Mouse (Mus musculus): ENCODE results near the gene Mthfd1l. TPM values are rescaled to one million over a fixed set of nuclear protein-coding genes. Genes with fewer than 3 reads are reported as not detected.

The Mthfd1l gene
- polyA plus RNA-seq, 1 experiment from 2014 or later = 10.0 TPM

DNA sequence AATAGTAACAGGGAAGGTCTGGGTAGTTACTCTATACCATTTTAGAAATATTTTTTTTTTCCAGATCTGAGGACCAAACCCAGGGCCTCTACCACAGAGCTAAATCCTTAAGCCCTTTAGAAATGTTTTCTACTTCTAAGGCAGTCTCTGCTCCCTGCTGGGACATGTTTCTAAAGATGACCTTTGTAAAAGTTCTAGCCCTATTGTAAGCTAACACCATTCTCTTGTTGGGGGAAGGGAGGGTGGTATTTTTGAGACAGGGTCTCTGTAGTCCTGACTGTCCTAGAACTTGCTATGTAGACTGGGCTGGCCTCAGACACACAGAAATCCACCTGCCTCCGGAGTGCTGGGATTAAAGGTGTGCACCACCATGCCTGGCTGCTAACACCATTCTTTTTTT is 170.5 kb downstream of the Mthfd1l start:
- Histone ChIP-seq H3K9me3 (replicated peaks) (no peaks in the 10 kb centered on the region), H3K27me3 (no peaks in the 10 kb centered on the region), H3K4me1 (no peaks in the 10 kb centered on the region), H3K36me3 (no peaks in the 10 kb centered on the region), H3K27ac (replicated peaks) (no peak overlapping the region), H3K9ac (no peak overlapping the region), H3K4me3 (replicated peaks) (no peak overlapping the region), H3K4me2 (replicated peaks) (no peak overlapping the region)
- WGBS = 65% methylated on average over 1 of the region's 1 CpGs
- ATAC-seq (ENCODE audit: insufficient number of reproducible peaks, low FRiP score, low TSS enrichment, low read depth) = no peak

DNA sequence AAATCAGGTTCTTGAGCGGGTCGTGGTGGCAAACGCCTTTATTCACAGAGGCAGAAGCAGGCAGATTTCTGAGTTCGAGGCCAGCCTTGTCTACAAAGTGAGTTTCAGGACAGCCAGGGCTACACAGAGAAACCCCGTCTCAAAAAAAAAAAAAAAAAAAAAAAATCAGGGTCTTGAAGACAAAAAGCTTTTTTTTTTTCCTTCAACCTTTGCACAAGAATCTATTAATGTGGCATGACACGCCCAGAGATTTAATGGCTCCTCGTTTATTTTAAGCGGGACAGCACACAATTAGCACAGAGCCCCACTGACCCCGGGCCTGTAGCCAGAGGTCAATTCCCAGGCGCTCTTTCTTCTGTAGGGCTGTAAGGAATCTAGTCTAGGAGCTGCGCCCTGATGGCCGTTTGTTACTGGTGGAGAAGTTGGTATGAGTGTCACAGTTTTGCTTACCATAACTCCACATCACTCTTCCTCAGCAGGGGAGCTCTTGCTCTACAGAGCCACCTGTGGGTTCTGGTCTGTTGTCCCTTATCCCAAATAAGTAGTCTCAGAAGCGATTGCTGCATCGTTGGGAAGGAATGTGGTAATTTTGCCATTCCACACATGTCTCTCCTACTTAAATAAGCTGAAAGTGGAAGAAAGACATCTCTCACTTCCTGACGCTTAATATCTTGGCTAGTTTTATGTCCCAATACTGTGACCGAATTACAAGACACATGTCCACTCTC is 172.3 kb downstream of the Mthfd1l start:
- no peak for ATAC-seq (ENCODE audit: insufficient number of reproducible peaks, low FRiP score, low TSS enrichment, low read depth)
- no peaks in the 10 kb centered on the region for H3K27me3 ChIP-seq

DNA sequence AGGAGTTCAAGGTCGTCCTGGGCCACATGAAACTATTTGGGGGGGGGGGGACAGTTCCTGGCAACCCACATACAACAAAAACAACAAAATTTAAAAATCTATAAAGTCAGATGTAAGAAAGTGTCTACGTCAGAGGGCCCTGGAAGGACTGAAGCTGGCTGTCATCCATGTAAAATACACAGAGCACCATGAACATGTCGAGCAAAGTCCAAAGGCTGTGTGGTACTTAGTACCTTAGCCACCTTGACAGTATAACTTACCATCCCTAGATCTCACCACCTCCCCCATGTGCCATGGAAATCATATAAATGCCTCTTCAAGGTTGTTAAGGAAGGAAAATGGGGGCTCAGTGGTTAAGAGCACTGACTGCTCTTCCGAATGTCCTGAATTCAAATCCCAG is 174.0 kb downstream of the Mthfd1l start:
- no peak for ATAC-seq (ENCODE audit: insufficient number of reproducible peaks, low FRiP score, low TSS enrichment, low read depth)
- no peak overlapping the region for H3K27ac ChIP-seq (replicated peaks)

More for the DNA sequence above, 172.3 kb downstream of the Mthfd1l start:
- Histone ChIP-seq H3K27ac (replicated peaks) (no peak overlapping the region), H3K36me3 (no peaks in the 10 kb centered on the region), H3K4me3 (replicated peaks) (no peak overlapping the region), H3K9ac (no peak overlapping the region), H3K4me2 (replicated peaks) (no peak overlapping the region), H3K4me1 (no peaks in the 10 kb centered on the region), H3K9me3 (replicated peaks) (no peaks in the 10 kb centered on the region)
- WGBS = 65% methylated on average over 16 of the region's 16 CpGs

DNA sequence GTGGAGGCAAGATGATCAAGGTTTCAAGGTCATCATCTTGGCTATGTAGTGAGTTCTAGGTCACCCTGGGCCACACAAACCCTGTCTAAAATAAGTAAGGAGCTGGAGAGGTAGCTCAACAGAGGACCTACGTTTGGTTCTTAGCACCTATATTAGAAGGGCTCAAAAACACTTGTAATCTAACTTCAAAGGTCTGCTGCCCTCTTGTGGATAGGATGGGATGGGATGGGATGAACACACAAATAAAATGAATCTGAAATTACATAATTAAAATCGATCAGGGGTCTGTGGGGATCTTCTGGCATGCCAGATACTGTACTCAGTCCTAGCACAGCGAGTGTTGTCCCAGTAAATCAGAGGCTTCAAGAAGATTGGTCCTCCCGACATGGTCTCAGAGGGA is 178.2 kb downstream of the Mthfd1l start:
- 89% methylated on average over 4 of the region's 4 CpGs for WGBS
- H3K4me3 ChIP-seq (replicated peaks) = no peak overlapping the region

More for the DNA sequence above, 174.0 kb downstream of the Mthfd1l start:
- Histone ChIP-seq H3K4me1 (no peaks in the 10 kb centered on the region), H3K9me3 (replicated peaks) (no peaks in the 10 kb centered on the region), H3K9ac (no peak overlapping the region), H3K27me3 (no peaks in the 10 kb centered on the region), H3K4me3 (replicated peaks) (no peak overlapping the region), H3K36me3 (no peaks in the 10 kb centered on the region), H3K4me2 (replicated peaks) (no peak overlapping the region)
- WGBS = 85% methylated on average over 4 of the region's 4 CpGs

DNA sequence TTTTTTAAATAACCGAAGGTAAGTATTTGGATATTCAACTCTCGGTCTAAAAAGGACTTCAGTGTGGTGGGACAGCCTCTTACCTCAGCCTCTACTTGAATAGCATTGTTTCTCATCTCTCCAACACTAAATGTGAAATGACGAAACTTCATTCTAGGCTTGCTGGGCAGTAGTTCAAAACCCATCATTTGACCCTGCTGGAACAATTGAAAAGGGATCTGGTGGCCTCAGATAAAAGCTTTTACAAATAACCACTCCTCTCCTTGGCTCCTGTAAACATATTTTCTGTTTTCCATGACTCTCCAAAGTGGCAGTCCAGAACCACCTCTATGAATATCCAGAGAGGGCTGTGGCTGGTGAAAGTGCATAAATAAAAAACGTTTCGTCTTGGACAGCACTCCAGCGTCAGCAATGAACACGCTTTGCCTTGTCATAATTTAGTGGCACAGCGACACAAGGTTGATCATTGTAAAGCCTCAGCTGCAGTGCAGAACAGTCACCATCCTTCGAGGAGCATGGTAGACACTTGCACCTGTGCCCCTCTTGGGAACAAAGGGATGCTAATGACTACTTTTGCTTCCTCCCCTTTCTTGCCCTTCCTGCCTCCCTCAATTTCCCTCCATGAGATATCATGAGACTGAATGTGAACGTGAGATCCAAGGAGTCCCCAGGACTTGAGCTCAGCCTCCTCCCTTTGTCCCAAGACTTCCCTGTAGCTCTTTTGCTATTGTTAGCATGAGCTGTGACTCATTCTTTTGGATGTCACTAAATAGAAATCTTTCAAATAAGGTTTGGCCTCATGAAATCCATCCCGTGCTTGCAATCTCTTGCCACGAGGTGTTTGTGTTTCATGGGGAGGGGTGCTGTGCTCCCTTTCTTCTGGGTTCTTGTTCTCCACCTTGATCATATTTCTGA is 179.2 kb downstream of the Mthfd1l start:
- 0 out of 2 replicates have a peak, but pooled peaks cover 2% of the 10 kb centered on the region for H3K4me1 ChIP-seq
- no peak overlapping the region for H3K4me2 ChIP-seq (replicated peaks)
- no peak overlapping the region for H3K27ac ChIP-seq (replicated peaks)
- no peak overlapping the region for H3K4me3 ChIP-seq (replicated peaks)
- no peak overlapping the region for H3K9ac ChIP-seq
- no peaks in the 10 kb centered on the region for H3K36me3 ChIP-seq
- H3K27me3 ChIP-seq = no peaks in the 10 kb centered on the region
- ATAC-seq (ENCODE audit: insufficient number of reproducible peaks, low FRiP score, low TSS enrichment, low read depth) = no peak; the same call in 1 of the 2 replicates
- WGBS = 84% methylated on average over 12 of the region's 12 CpGs
- no peaks in the 10 kb centered on the region for H3K9me3 ChIP-seq (replicated peaks)

More for the DNA sequence above, 178.2 kb downstream of the Mthfd1l start:
- Histone ChIP-seq H3K36me3 (no peaks in the 10 kb centered on the region), H3K9ac (no peak overlapping the region), H3K9me3 (replicated peaks) (no peaks in the 10 kb centered on the region), H3K4me1 (0 out of 2 replicates have a peak, but pooled peaks cover 2% of the 10 kb centered on the region), H3K27me3 (no peaks in the 10 kb centered on the region), H3K4me2 (replicated peaks) (no peak overlapping the region), H3K27ac (replicated peaks) (no peak overlapping the region)
- ATAC-seq (ENCODE audit: insufficient number of reproducible peaks, low FRiP score, low TSS enrichment, low read depth) = no peak

DNA sequence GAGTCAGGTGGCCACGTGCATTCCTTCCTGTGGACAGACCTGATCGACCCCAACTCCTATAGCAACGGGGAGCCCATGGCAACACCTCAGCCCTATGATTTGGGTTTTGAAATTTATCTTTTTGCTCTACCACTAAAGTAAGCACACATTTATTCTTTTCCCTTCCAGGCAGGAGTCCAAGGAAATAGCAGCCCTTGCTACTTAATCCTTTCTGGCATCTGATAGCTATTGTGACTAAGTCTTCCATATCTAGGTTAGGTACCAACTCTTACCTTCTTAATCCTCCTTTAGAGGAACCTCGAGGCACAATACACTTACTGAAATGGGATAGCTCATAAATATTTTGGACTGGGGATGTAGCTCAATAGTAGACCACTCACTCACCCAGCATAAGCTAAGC is 180.1 kb downstream of the Mthfd1l start:
- H3K27me3 ChIP-seq = no peaks in the 10 kb centered on the region
- H3K4me3 ChIP-seq (replicated peaks) = no peak overlapping the region
- H3K9me3 ChIP-seq (replicated peaks) = no peaks in the 10 kb centered on the region
- H3K4me2 ChIP-seq (replicated peaks) = no peak overlapping the region
- H3K4me1 ChIP-seq = 0 out of 2 replicates have a peak, but pooled peaks cover 2% of the 10 kb centered on the region
- WGBS = 64% methylated on average over 4 of the region's 4 CpGs
- H3K9ac ChIP-seq = no peak overlapping the region
- H3K27ac ChIP-seq (replicated peaks) = no peak overlapping the region
- ATAC-seq (ENCODE audit: insufficient number of reproducible peaks, low FRiP score, low TSS enrichment, low read depth) = no peak
- H3K36me3 ChIP-seq = no peaks in the 10 kb centered on the region

DNA sequence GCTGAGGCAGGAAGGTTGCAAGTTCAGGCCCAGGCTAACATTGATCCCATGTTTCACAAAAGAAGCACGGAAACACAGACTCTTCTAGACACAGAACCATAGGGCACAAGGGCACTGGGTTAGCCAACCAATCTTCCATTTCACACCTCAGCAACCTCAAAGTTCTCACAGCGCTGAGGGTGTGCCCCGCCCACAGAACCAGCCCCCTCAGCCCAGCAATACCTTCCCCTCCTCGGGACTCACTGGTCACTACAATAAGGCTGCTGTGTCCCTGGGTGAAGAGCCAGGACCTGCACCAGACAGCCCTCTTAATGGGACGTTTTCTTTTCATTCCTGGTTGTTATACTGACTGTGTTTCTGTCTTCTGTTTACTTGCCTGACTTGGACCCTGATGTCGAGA is 181.1 kb downstream of the Mthfd1l start:
- no peaks in the 10 kb centered on the region for H3K9me3 ChIP-seq (replicated peaks)
- ATAC-seq (ENCODE audit: insufficient number of reproducible peaks, low FRiP score, low TSS enrichment, low read depth) = no peak
- 81% methylated on average over 6 of the region's 6 CpGs for WGBS

DNA sequence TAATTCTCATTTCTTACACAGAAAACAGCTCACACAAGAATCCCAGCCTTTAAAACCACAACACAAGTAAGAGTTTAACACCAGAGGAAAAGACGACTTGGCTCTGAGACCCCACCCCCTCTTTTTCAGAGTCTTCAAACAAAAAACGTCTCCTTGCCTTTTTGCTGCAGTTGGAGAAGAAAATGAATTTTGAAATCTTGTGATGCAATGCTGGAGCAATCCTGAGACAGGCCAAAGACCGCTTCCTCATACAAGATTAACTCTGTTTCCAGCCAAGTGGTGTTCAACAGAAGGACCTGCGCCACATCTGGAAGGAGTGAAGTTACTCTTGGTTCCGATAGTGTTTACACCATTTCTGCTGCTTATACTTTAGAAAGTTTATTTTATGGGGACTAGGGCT is 182.6 kb downstream of the Mthfd1l start:
- 0 out of 2 replicates have a peak, but pooled peaks cover 6% of the 10 kb centered on the region for H3K4me1 ChIP-seq
- H3K36me3 ChIP-seq = no peaks in the 10 kb centered on the region
- H3K27ac ChIP-seq (replicated peaks) = no peak overlapping the region
- H3K9ac ChIP-seq = no peak overlapping the region
- H3K9me3 ChIP-seq (replicated peaks) = no peaks in the 10 kb centered on the region
- H3K27me3 ChIP-seq = no peaks in the 10 kb centered on the region
- no peak for ATAC-seq (ENCODE audit: insufficient number of reproducible peaks, low FRiP score, low TSS enrichment, low read depth)
- no peak overlapping the region for H3K4me3 ChIP-seq (replicated peaks)
- H3K4me2 ChIP-seq (replicated peaks) = no peak overlapping the region
- WGBS = 49% methylated on average over 5 of the region's 5 CpGs

More for the DNA sequence above, 181.1 kb downstream of the Mthfd1l start:
- H3K4me3 ChIP-seq (replicated peaks) = no peak overlapping the region
- H3K36me3 ChIP-seq = no peaks in the 10 kb centered on the region
- no peak overlapping the region for H3K9ac ChIP-seq
- no peak overlapping the region for H3K4me2 ChIP-seq (replicated peaks)
- H3K4me1 ChIP-seq = 0 out of 2 replicates have a peak, but pooled peaks cover 2% of the 10 kb centered on the region
- no peak overlapping the region for H3K27ac ChIP-seq (replicated peaks)
- H3K27me3 ChIP-seq = no peaks in the 10 kb centered on the region

DNA sequence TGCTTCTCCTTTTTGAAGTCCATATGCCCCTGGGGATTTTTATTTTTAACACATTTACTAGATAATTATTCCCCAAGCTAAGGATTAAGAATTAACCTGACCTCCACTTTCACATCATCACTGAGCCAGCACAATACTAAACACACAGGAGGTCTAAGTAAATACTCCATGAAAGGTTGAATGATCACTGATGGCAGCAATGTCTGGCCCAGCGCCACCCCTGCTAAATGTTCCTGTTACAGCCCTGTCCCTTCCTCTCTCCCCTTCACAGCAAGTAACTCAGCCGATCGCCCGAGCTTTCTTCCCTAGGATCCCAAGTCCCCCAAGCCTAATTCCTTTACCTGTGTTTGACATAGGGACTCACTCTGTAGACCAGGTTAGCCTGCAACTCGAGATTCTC is 185.6 kb downstream of the Mthfd1l start:
- Histone ChIP-seq H3K27me3 (no peaks in the 10 kb centered on the region), H3K4me1 (0 out of 2 replicates have a peak, but pooled peaks cover 9% of the 10 kb centered on the region), H3K4me3 (replicated peaks) (no peak overlapping the region), H3K36me3 (no peaks in the 10 kb centered on the region), H3K27ac (replicated peaks) (no peak overlapping the region), H3K4me2 (replicated peaks) (no peak overlapping the region), H3K9ac (no peak overlapping the region), H3K9me3 (replicated peaks) (no peaks in the 10 kb centered on the region)
- no peak for ATAC-seq (ENCODE audit: insufficient number of reproducible peaks, low FRiP score, low TSS enrichment, low read depth)
- 87% methylated on average over 5 of the region's 5 CpGs for WGBS

DNA sequence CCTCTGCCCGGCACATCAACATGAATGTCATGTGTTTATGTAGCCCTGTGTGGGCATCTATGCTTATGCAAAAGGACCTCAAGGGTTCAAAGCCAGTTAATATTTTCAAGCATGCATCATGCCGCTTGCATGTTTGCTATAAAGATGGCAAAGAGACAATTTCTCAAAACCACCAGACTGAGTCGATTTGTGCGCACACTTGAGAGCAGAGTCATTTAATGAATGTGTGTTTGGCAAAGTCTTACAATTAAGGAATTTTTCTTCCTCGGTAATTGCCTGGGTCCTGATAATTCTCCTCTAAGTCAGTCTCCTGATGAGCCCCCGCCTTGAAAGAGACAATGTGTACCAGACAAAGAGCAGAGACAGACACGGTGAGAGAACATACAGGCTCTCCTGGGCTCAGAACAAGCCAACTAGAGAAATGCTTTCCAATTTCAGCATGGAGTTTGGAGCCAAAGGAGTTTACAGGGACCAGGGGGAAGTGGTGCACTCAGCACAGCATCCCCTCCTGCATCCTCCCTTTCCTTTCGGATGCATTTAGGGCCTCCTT is 186.7 kb downstream of the Mthfd1l start:
- Histone ChIP-seq H3K4me3 (replicated peaks) (no peak overlapping the region), H3K27ac (replicated peaks) (peak overlapping the region; percentile 8; the same call in 1 of the 2 replicates), H3K36me3 (no peaks in the 10 kb centered on the region), H3K4me1 (0 out of 2 replicates have a peak, but pooled peaks cover 9% of the 10 kb centered on the region), H3K27me3 (no peaks in the 10 kb centered on the region), H3K4me2 (replicated peaks) (no peak overlapping the region), H3K9me3 (replicated peaks) (no peaks in the 10 kb centered on the region), H3K9ac (no peak overlapping the region)
- ATAC-seq (ENCODE audit: insufficient number of reproducible peaks, low FRiP score, low TSS enrichment, low read depth) = 0 out of 2 replicates have a peak, but pooled peaks have one; percentile 29
- WGBS = 52% methylated on average over 8 of the region's 8 CpGs

DNA sequence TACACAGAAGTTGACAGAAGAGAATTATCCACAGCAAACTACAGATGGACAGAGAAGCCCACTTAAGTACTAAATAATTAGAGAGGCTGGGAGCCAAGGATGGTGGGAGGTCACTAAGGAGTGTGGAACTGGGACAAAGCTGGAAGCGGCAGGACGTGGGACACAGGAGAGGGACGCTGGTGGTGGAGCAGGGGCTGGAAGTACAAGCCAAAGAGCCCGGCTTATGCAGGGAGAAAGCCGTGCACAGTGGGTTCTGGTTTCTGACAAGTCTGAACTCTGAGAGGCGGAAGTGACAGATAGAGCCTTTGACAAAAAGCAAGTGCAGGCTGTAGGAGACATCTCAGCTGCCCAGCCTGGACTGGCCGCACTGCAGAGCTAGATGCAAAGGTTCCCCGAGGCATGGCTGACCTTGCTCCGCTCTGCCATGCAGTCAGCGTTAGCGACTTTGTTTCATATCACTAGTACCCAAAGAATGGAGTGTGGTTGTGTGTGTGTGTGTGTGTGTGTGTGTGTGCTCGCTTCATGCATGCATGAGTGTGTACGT is 187.4 kb downstream of the Mthfd1l start:
- ATAC-seq (ENCODE audit: insufficient number of reproducible peaks, low FRiP score, low TSS enrichment, low read depth) = no peak
- WGBS = 72% methylated on average over 13 of the region's 13 CpGs
- Histone ChIP-seq H3K27me3 (no peaks in the 10 kb centered on the region), H3K9ac (no peak overlapping the region), H3K4me1 (0 out of 2 replicates have a peak, but pooled peaks cover 9% of the 10 kb centered on the region), H3K4me2 (replicated peaks) (no peak overlapping the region), H3K36me3 (no peaks in the 10 kb centered on the region), H3K4me3 (replicated peaks) (no peak overlapping the region), H3K9me3 (replicated peaks) (no peaks in the 10 kb centered on the region), H3K27ac (replicated peaks) (no peak overlapping the region; the same call in 1 of the 2 replicates)

Data from embryonic facial prominence, embryonic 15.5 days (tissue).